Mouse (Mus musculus) forebrain, embryonic 10.5 days (tissue): ENCODE measurements around the gene Hamp. TPM values are rescaled to one million over a fixed set of nuclear protein-coding genes. Genes with fewer than 3 reads are reported as not detected.

Source experiments
- DNase-seq: peaks from one replicate; pipeline ENCODE4 v3.0.0-alpha.2; 2017; ENCODE audit warnings: low spot score; ENCODE audit errors: extremely low spot score
- H3K27ac ChIP-seq: fragments of 300-500 bp; sonication (generic); 2 replicates; pipeline ENCODE4 v1.5.1; 2016; ENCODE audit warnings: mild to moderate bottlenecking
- H3K27me3 ChIP-seq: fragments of 300-500 bp; sonication (generic); 2 replicates; pipeline ENCODE4 v1.6.1; 2016; ENCODE audit warnings: mild to moderate bottlenecking; ENCODE audit not compliant: poor library complexity, severe bottlenecking
- H3K36me3 ChIP-seq: fragments of 300-500 bp; sonication (generic); replicated peaks from 2 replicates; pipeline ENCODE4 v1.6.1; 2016; ENCODE audit warnings: mild to moderate bottlenecking, moderate library complexity
- H3K4me1 ChIP-seq: fragments of 300-500 bp; sonication (generic); 2 replicates; pipeline ENCODE4 v1.6.1; 2016
- H3K4me3 ChIP-seq: fragments of 300-500 bp; sonication (generic); 2 replicates; pipeline ENCODE4 v1.5.1; 2016; ENCODE audit warnings: mild to moderate bottlenecking, moderate library complexity
- H3K9me3 ChIP-seq: fragments of 300-500 bp; sonication (generic); 2 replicates; pipeline ENCODE4 v1.6.1; 2016; ENCODE audit warnings: mild to moderate bottlenecking, moderate library complexity
- whole genome bisulfite sequencing: fragments of 180-500 bp; shearing (Covaris S2); methylation state at CpG from one replicate; pipeline ENCODE4 v1.1.7; 2016; 5-methylcytosine and 5-hydroxymethylcytosine counted together
- polyA plus RNA-seq: library from polyadenylated mRNA; unstranded; fragments of >200 nt; fragmentation: Nextera tagmentation; extraction: Ambion mirVana; gene quantifications from 2 replicates; pipeline ENCODE4 v1.2.1, GENCODE M21; 2016

Gene Hamp
- polyA plus RNA-seq, 1 experiment from 2014 or later, result not detected

- Histone ChIP-seq H3K27ac (peak overlapping the region; percentile 22; the same call in 1 of the 2 replicates), H3K4me3 (no peak overlapping the region), H3K27me3 (no peaks in the 10 kb centered on the region), H3K9me3 (no peaks in the 10 kb centered on the region), H3K36me3 (peaks cover 78% of the 10 kb centered on the region), H3K4me1 (peaks cover 9% of the 10 kb centered on the region; the same call in 1 of the 2 replicates)
- DNase-seq, result no peak
- WGBS, result 78% methylated on average over 14 of the region's 14 CpGs
Measured at GRCm38 (mm10) chr7:30965677-30966076, 21.8 kb upstream of the Hamp start.

- Histone ChIP-seq H3K4me1 (peaks cover 9% of the 10 kb centered on the region; the same call in 1 of the 2 replicates), H3K27me3 (no peaks in the 10 kb centered on the region), H3K4me3 (no peak overlapping the region), H3K36me3 (peaks cover 80% of the 10 kb centered on the region), H3K27ac (no peak overlapping the region), H3K9me3 (no peaks in the 10 kb centered on the region)
- 93% methylated on average over 7 of the region's 7 CpGs for WGBS
- DNase-seq, result no peak
Measured at GRCm38 (mm10) chr7:30964366-30964765, 20.5 kb upstream of the Hamp start.

DNA sequence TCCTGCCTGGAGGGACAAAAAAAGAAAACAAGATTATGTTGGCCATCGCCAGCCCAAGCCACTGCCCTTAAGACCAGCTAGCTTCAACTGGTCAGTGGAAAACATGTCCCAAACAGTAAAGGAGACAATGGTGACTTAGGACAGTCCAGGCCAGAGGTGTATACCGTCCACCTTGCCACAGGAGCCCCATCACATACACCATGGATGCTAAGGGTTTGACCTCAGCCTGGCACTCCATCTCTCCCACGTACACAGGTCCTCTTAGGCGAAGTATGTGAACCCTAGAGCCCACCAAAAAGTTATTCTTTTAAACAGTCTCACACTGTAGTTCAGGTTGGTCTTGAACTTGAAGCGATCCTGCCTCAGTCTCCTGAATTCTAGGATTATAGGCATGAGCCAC lies 19.0 kb upstream of the Hamp start:
- H3K9me3 ChIP-seq, result no peaks in the 10 kb centered on the region
- no peaks in the 10 kb centered on the region for H3K27me3 ChIP-seq
- H3K36me3 ChIP-seq, result peaks cover 82% of the 10 kb centered on the region
- DNase-seq, result no peak
- 94% methylated on average over 5 of the region's 5 CpGs for WGBS
- peaks cover 17% of the 10 kb centered on the region for H3K4me1 ChIP-seq
- H3K4me3 ChIP-seq, result no peak overlapping the region
- no peak overlapping the region for H3K27ac ChIP-seq

DNA sequence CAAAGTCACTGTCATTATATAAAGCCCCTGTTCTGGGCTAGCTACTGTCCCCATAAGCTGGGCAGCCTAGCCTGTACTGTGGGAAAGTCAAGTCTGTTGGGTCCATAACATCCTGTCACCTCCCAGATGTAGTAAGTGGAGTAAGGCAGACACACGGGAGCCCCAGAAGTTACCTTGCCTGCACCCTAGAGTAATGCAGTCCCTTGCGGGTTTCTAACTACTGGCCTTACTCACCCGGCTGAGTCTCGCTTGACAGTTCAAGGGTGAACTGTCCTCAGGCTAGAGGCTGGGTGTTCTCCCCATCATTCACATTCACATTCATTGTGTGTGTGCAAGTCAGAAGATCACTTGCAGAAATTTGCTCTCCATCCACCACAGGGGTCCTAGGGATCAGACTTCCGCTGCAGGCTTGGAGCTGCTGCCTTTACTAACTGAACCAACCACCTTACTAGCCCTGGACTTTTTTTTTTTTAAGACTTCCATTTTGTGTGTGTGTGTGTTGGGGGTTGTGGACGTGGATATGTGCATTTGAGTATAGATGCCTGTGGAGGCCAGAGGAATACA lies 16.0 kb upstream of the Hamp start:
- H3K27me3 ChIP-seq, result no peaks in the 10 kb centered on the region
- H3K4me1 ChIP-seq, result peaks cover 20% of the 10 kb centered on the region

DNA sequence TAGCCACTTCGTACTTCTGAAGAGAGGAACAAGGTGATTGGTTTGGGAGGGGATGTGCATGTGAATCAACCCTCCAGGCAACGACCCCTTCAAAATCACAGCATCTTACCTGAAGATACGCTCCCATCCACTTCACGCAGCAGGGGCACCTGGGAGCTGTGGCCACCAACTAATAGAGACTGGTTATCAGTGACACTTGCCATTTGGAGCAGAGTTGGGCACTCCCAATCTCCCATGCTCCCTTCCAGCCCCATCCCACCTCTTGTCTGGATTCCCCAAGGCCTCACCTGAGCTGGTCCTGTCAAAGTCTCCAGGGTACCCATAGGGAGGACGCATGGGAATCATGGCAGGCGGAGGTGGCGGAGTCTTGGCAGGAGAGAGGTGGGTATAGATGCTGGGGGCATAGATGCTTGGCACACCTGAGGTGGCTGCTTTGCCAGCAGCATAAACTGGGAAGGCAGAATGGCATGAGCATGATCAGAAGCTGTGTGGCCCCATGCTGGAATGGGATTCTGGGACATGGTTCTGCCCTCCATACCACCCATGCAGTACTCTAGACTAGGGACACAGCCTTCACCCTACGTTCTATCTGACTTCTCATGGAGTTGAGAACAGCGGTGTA lies 15.1 kb upstream of the Hamp start:
- DNase-seq, result no peak
- Histone ChIP-seq H3K36me3 (peaks cover 74% of the 10 kb centered on the region), H3K27ac (no peak overlapping the region), H3K27me3 (no peaks in the 10 kb centered on the region), H3K4me1 (peaks cover 21% of the 10 kb centered on the region), H3K4me3 (no peak overlapping the region), H3K9me3 (no peaks in the 10 kb centered on the region)
- WGBS, result 94% methylated on average over 9 of the region's 9 CpGs

More for the DNA sequence above, 16.0 kb upstream of the Hamp start:
- peaks cover 71% of the 10 kb centered on the region for H3K36me3 ChIP-seq
- no peak overlapping the region for H3K4me3 ChIP-seq
- WGBS, result 84% methylated on average over 6 of the region's 6 CpGs
- H3K27ac ChIP-seq, result no peak overlapping the region
- no peaks in the 10 kb centered on the region for H3K9me3 ChIP-seq
- DNase-seq, result no peak

- H3K27me3 ChIP-seq, result no peaks in the 10 kb centered on the region
- H3K27ac ChIP-seq, result peak overlapping the region; percentile 100
- peaks cover 76% of the 10 kb centered on the region for H3K36me3 ChIP-seq
- H3K4me3 ChIP-seq, result peak overlapping the region; percentile 95
- DNase-seq, result no peak
- peaks cover 21% of the 10 kb centered on the region for H3K4me1 ChIP-seq
- WGBS, result 78% methylated on average over 28 of the region's 28 CpGs
- H3K9me3 ChIP-seq, result no peaks in the 10 kb centered on the region
Measured at GRCm38 (mm10) chr7:30958109-30958865, 14.5 kb upstream of the Hamp start.

- DNase-seq, result peak; percentile 90
- Histone ChIP-seq H3K27ac (peak overlapping the region; percentile 100), H3K4me3 (peak overlapping the region; percentile 95), H3K9me3 (no peaks in the 10 kb centered on the region), H3K4me1 (peaks cover 21% of the 10 kb centered on the region), H3K27me3 (no peaks in the 10 kb centered on the region), H3K36me3 (peaks cover 76% of the 10 kb centered on the region)
- under 1% methylated on average over 43 of the region's 43 CpGs for WGBS
Measured at GRCm38 (mm10) chr7:30957367-30957783, 13.5 kb upstream of the Hamp start.

- H3K9me3 ChIP-seq, result no peaks in the 10 kb centered on the region
- under 1% methylated on average over 37 of the region's 82 CpGs for whole genome bisulfite sequencing
- peak within 1 kb of the TSS; percentile 95 for H3K4me3 ChIP-seq
- H3K36me3 ChIP-seq, result peaks cover 76% of the 10 kb centered on the region
- peak within 1 kb of the TSS; percentile 100 for H3K27ac ChIP-seq
- DNase-seq, result peak; percentile 81
- H3K4me1 ChIP-seq, result peaks cover 21% of the 10 kb centered on the region
- no peaks in the 10 kb centered on the region for H3K27me3 ChIP-seq
Measured at GRCm38 (mm10) chr7:30956756-30957366, 13.0 kb upstream of the Hamp start, which contains the start of gene Usf2. TSS of gene Usf2 (minus strand) at chr7:30956803.

- Histone ChIP-seq H3K27ac (peak overlapping the region; percentile 100), H3K4me3 (peak overlapping the region; percentile 95), H3K4me1 (peaks cover 21% of the 10 kb centered on the region), H3K36me3 (peaks cover 76% of the 10 kb centered on the region), H3K9me3 (no peaks in the 10 kb centered on the region), H3K27me3 (no peaks in the 10 kb centered on the region)
- WGBS, result 0% methylated on average over 44 of the region's 49 CpGs
- no peak for DNase-seq
Measured at GRCm38 (mm10) chr7:30956357-30956751, 12.5 kb upstream of the Hamp start.

DNA sequence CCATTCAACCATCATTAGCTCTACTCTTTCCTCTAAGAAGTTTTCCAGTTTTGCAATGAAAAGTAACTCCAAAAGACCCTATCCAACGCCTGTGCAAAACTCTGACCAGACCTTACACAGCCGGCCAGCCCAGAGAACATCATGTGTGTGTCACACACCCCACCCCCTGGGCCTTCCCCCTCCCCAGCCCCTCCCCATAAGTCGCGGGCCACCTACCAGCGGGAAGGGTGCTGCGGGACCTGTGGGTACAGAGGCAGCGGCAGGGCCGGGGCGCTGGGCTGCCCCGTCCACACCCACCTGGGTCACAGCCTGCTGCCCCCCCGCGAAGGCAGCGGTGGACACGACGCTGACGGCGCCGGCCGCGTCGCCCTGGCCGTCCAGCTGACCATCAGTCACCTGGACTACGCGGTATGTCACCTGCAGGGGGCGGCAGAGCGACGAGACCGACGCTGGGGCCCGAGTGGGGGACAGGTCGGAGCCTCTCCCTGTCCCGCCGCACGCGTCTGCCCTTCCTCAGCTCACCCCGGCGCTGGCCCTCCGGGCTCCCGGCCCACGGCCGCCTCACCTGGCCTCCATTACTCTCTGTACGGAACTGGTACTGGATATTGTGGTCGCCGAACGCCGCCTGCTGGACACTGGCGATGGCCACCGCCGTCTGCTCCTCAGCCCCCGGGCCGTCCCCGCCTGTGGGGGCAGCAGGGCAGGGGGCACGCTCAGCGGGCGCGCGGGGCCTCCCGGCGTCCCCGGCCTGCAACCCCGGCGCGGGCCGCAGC lies 11.9 kb upstream of the Hamp start:
- Histone ChIP-seq H3K27me3 (no peaks in the 10 kb centered on the region), H3K9me3 (no peaks in the 10 kb centered on the region), H3K27ac (peak overlapping the region; percentile 100), H3K4me3 (peak overlapping the region; percentile 95), H3K4me1 (peaks cover 21% of the 10 kb centered on the region), H3K36me3 (peaks cover 76% of the 10 kb centered on the region)
- under 1% methylated on average over 64 of the region's 64 CpGs for WGBS
- peak; percentile 88 for DNase-seq

DNA sequence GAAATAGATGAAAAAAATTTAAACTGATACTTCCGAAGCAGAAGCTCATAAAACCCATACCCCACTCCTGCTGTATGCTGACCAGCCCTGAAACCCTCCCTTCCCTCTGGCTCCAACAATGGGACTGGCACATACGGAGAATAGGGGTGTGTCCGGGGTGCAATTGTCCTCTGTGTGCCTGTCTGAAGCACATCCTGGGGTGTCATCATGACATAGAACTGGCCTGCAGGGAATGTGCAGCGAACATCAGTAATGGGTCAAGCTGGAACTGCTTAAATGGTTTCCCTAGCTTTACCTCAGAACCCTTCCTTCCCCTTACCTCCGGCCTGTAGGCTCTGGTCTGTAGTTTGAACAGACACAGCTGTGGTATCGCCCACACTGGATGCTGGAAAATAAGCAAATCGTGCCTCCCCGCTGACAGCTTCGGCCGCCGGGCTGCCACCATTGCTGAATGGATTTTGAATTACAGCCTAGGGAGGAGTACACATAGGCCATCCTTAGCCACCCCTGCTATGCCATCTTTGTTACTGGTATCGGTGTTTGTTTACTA lies 11.2 kb upstream of the Hamp start:
- Histone ChIP-seq H3K9me3 (no peaks in the 10 kb centered on the region), H3K4me3 (peak overlapping the region; percentile 95), H3K36me3 (peaks cover 76% of the 10 kb centered on the region), H3K27me3 (no peaks in the 10 kb centered on the region), H3K27ac (peak overlapping the region; percentile 100; the same call in 1 of the 2 replicates), H3K4me1 (peaks cover 21% of the 10 kb centered on the region)
- 94% methylated on average over 12 of the region's 12 CpGs for WGBS
- no peak for DNase-seq

DNA sequence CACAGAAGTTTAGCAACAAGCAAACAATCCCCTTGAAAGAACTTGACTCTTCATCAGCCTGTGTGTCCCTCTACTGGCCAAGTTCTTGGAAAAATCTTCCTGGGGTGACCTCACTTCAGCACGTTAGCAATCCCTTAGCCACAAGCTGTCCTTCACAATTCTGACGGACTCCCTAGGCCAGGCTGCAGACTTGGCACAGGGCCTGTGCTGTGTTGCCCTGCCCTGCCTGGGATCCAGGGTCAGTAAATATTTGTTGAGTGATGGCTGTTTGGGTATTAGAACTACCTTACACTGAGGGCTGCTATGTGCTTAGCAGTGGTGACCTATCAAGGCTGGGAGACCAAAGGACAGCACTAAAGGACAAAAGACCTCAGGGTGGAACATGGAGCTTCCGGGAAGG lies 10.2 kb upstream of the Hamp start:
- no peak overlapping the region for H3K27ac ChIP-seq
- H3K4me3 ChIP-seq, result no peak overlapping the region
- no peak for DNase-seq
- H3K27me3 ChIP-seq, result no peaks in the 10 kb centered on the region
- H3K9me3 ChIP-seq, result no peaks in the 10 kb centered on the region
- WGBS, result 90% methylated on average over 3 of the region's 3 CpGs
- peaks cover 21% of the 10 kb centered on the region for H3K4me1 ChIP-seq
- peaks cover 76% of the 10 kb centered on the region for H3K36me3 ChIP-seq
